Mouse (Mus musculus) MEL (cell line): ENCODE results near the gene Col4a3bp. TPM values are rescaled to one million over a fixed set of nuclear protein-coding genes. Genes with fewer than 3 reads are reported as not detected.

Source experiments
- DNase-seq: peaks from one replicate; pipeline ENCODE4 v3.0.0; 2011; ENCODE audit warnings: low read depth, low spot score
- H3K27ac ChIP-seq: 2 replicates; pipeline ENCODE4 v1.5.1; 2012; ENCODE audit warnings: low read depth, mild to moderate bottlenecking, control low read depth, low read length, moderate library complexity; ENCODE audit not compliant: control insufficient read depth
- H3K27me3 ChIP-seq, 2 experiments: fragments of 150-350 bp in 1 of 2; sonication (generic) in 1 of 2; 2 replicates each; pipeline ENCODE4 v1.6.1; 2012; ENCODE audit warnings: low read length in 2 of 2, mild to moderate bottlenecking in 2 of 2, improper control_type of control experiment in 1 of 2, moderate library complexity in 1 of 2; ENCODE audit not compliant: insufficient read depth in 2 of 2, control insufficient read depth in 1 of 2
- H3K36me3 ChIP-seq, 2 experiments: 2 replicates each; pipeline ENCODE4 v1.6.1; 2012 to 2014; ENCODE audit warnings: low read length in 2 of 2, improper control_type of control experiment in 1 of 2, inconsistent platforms in 1 of 2, mild to moderate bottlenecking in 1 of 2; ENCODE audit not compliant: insufficient read depth in 2 of 2, control insufficient read depth in 1 of 2
- H3K4me1 ChIP-seq, 2 experiments: fragments of 150-350 bp in 1 of 2; sonication (generic) in 1 of 2; 2 replicates each; pipeline ENCODE4 v1.6.1; 2012; ENCODE audit warnings: low read length in 2 of 2, improper control_type of control experiment in 1 of 2, mild to moderate bottlenecking in 1 of 2; ENCODE audit not compliant: insufficient read depth in 2 of 2, control insufficient read depth in 1 of 2
- H3K4me3 ChIP-seq, 2 experiments: fragments of 150-350 bp in 1 of 2; sonication (generic) in 1 of 2; 2 replicates each; pipeline ENCODE4 v1.5.1; 2012; ENCODE audit warnings: low read depth in 2 of 2, low read length in 2 of 2, mild to moderate bottlenecking in 2 of 2, moderate library complexity in 2 of 2, control low read depth in 1 of 2, improper control_type of control experiment in 1 of 2; ENCODE audit not compliant: control insufficient read depth in 1 of 2, insufficient read depth in 1 of 2
- H3K79me2 ChIP-seq: 2 replicates; pipeline ENCODE4 v1.6.1; 2012; ENCODE audit warnings: mild to moderate bottlenecking, low read length, moderate library complexity; ENCODE audit not compliant: control insufficient read depth, poor library complexity, insufficient read depth
- H3K9ac ChIP-seq: 2 replicates; pipeline ENCODE4 v1.6.1; 2012; ENCODE audit warnings: low read depth, mild to moderate bottlenecking, control low read depth, low read length, moderate library complexity; ENCODE audit not compliant: control insufficient read depth, poor library complexity, severe bottlenecking
- H3K9me3 ChIP-seq: fragments of 150-350 bp; sonication (generic); replicated peaks from 2 replicates; pipeline ENCODE4 v1.6.1; 2012; ENCODE audit warnings: mild to moderate bottlenecking, low read length, improper control_type of control experiment, moderate library complexity; ENCODE audit not compliant: insufficient read depth
- ELF1 ChIP-seq: IDR thresholded peaks from 2 replicates; pipeline ENCODE4 v1.6.1; 2014; ENCODE audit warnings: low read depth, mild to moderate bottlenecking, inconsistent platforms, low read length, improper control_type of control experiment, moderate library complexity
- EP300 ChIP-seq, 2 experiments: IDR thresholded peaks; 2 replicates each; pipeline ENCODE4 v1.6.1; 2011; ENCODE audit warnings: improper control_type of control experiment in 2 of 2, low read length in 2 of 2, low read depth in 1 of 2, mild to moderate bottlenecking in 1 of 2
- ETS1 ChIP-seq: IDR thresholded peaks from 2 replicates; pipeline ENCODE4 v1.6.1; 2012; ENCODE audit warnings: low read depth, mild to moderate bottlenecking, inconsistent platforms, low read length, improper control_type of control experiment, moderate library complexity
- JUND ChIP-seq: IDR thresholded peaks from 2 replicates; pipeline ENCODE4 v1.6.1; 2011; ENCODE audit warnings: low read depth, mild to moderate bottlenecking, improper control_type of control experiment, low read length
- KAT2A ChIP-seq: conservative IDR thresholded peaks from 2 replicates; pipeline ENCODE4 v1.6.1; 2012; ENCODE audit warnings: low read depth, low read length, improper control_type of control experiment, inconsistent platforms
- MAFK ChIP-seq: IDR thresholded peaks from 2 replicates; pipeline ENCODE4 v1.6.1; 2011; ENCODE audit warnings: low read depth, mild to moderate bottlenecking, low read length, improper control_type of control experiment, borderline replicate concordance
- MAX ChIP-seq: IDR thresholded peaks from 2 replicates; pipeline ENCODE4 v1.6.1; 2011; ENCODE audit warnings: low read length, improper control_type of control experiment
- MYC ChIP-seq: IDR thresholded peaks from 2 replicates; pipeline ENCODE4 v1.6.1; 2011; ENCODE audit warnings: low read depth, mild to moderate bottlenecking, low read length, improper control_type of control experiment, moderate library complexity
- NELFE ChIP-seq: IDR thresholded peaks from 2 replicates; pipeline ENCODE4 v1.6.1; 2011; ENCODE audit warnings: low read depth, low read length, improper control_type of control experiment
- NRF1 ChIP-seq: IDR thresholded peaks from 2 replicates; pipeline ENCODE4 v1.6.1; 2014; ENCODE audit warnings: low read depth, mild to moderate bottlenecking, inconsistent platforms, low read length, improper control_type of control experiment, moderate library complexity; ENCODE audit not compliant: poor library complexity, insufficient read depth, severe bottlenecking
- POLR2AphosphoS2 ChIP-seq: IDR thresholded peaks from 2 replicates; pipeline ENCODE4 v1.6.1; 2011; ENCODE audit warnings: low read length, improper control_type of control experiment
- RAD21 ChIP-seq: IDR thresholded peaks from 2 replicates; pipeline ENCODE4 v1.6.1; 2011; ENCODE audit warnings: mild to moderate bottlenecking, low read depth, low read length, improper control_type of control experiment
- RCOR1 ChIP-seq: IDR thresholded peaks from 2 replicates; pipeline ENCODE4 v1.6.1; 2012; ENCODE audit warnings: low read depth, mild to moderate bottlenecking, inconsistent platforms, low read length, improper control_type of control experiment
- SIN3A ChIP-seq: IDR thresholded peaks from 2 replicates; pipeline ENCODE4 v1.6.1; 2012; ENCODE audit warnings: low read length, improper control_type of control experiment, inconsistent platforms
- TAL1 ChIP-seq: IDR thresholded peaks from 2 replicates; pipeline ENCODE4 v1.6.1; 2012; ENCODE audit warnings: mild to moderate bottlenecking, inconsistent platforms, low read length, moderate library complexity, mixed read lengths
- TBP ChIP-seq: IDR thresholded peaks from 2 replicates; pipeline ENCODE4 v1.8.0; 2011; ENCODE audit warnings: low read depth, low read length, improper control_type of control experiment
- TCF12 ChIP-seq: IDR thresholded peaks from 2 replicates; pipeline ENCODE4 v1.6.1; 2014; ENCODE audit warnings: low read depth, mild to moderate bottlenecking, inconsistent platforms, low read length, improper control_type of control experiment, moderate library complexity
- UBTF ChIP-seq: IDR thresholded peaks from 2 replicates; pipeline ENCODE4 v1.6.1; 2012; ENCODE audit warnings: low read depth, mild to moderate bottlenecking, inconsistent platforms, low read length, improper control_type of control experiment, moderate library complexity, borderline replicate concordance; ENCODE audit not compliant: insufficient read depth
- polyA plus RNA-seq, 2 experiments: library from polyadenylated mRNA; stranded (reverse) in 1 of 2; unstranded in 1 of 2; fragments of >175 nt in 1 of 2; fragments of >200 nt in 1 of 2; gene quantifications; 2 replicates each; pipeline versions ENCODE4 v1.2.1 to v1.2.4; 2012; ENCODE audit warnings: low replicate concordance in 2 of 2, low read depth in 1 of 2; ENCODE audit not compliant: insufficient read length in 2 of 2, insufficient read depth in 1 of 2, missing spikeins in 1 of 2
- total RNA-seq: library from RNA; depleted of rRNA; stranded (reverse); fragments of 300-350 nt; gene quantifications from 2 replicates; pipeline ENCODE4 v1.2.3, GENCODE M21; 2012

Gene Col4a3bp
- total and polyA plus RNA-seq, 3 experiments = 8.9 to 12.1 TPM; not detected in 1

DNA sequence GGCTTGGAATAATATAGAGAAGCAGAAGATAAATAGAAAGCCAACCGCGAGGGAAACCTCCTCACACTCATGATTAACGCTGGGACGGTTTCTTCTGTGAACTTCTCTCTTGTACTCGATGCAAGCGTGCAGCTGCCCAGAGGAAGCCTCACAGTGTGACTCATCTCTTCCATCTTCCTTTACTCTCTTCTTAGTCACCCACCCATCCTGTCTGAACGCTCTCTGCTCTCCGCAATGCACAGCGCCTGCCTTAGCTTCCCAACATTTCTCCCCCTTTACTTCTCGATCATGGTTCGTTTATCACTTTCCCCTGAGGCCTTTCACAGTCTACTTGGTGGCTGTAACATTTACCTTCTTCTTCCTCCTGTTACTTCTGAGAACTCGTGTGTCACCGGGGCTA is 31.8 kb upstream of the Col4a3bp start (continued):
- no peak for TF ChIP-seq ELF1
- TF ChIP-seq, all 39 proteins: peak for 8

DNA sequence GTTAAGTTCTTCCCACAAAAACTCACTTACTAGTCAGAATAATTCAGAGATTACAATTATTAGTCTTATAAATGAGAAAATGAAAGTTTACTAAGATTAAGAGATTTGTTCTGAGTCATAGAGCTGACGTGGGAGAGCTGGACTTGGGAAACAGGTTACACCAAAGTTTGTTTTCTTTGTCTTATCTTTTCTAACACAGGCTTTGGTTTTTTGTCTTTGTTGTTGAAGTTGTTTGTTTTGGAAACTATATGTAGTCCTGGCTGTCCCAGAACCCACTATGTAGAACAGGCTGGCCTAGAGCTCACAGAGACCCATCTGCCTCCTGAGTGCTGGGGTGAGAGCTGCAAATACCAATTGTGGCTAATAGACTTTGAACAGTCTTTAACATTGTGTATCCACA is 31.2 kb upstream of the Col4a3bp start:
- peak; percentile 51 for DNase-seq
- Histone ChIP-seq H3K4me3 (peak overlapping the region; percentile 56 to 65; a peak in 3 of 4 replicates), H3K9me3 (no peaks in the 10 kb centered on the region), H3K79me2 (no peaks in the 10 kb centered on the region), H3K27me3 (no peaks in the 10 kb centered on the region), H3K36me3 (peaks cover 0 to 16% of the 10 kb centered on the region in 2 experiments; a peak in 3 of 4 replicates), H3K9ac (peak overlapping the region; percentile 74), H3K4me1 (peaks cover 0 to 19% of the 10 kb centered on the region in 2 experiments), H3K27ac (peak overlapping the region; percentile 98)
- TF ChIP-seq NELFE (no peak), NRF1 (no peak), SIN3A (no peak), RAD21 (no peak), MYC (0 out of 2 replicates have a peak, but pooled peaks have one; percentile 0), MAFK (no peak), ETS1 (no peak), TAL1 (peak; percentile 64)
- TF ChIP-seq, all 39 proteins: peak for 2

DNA sequence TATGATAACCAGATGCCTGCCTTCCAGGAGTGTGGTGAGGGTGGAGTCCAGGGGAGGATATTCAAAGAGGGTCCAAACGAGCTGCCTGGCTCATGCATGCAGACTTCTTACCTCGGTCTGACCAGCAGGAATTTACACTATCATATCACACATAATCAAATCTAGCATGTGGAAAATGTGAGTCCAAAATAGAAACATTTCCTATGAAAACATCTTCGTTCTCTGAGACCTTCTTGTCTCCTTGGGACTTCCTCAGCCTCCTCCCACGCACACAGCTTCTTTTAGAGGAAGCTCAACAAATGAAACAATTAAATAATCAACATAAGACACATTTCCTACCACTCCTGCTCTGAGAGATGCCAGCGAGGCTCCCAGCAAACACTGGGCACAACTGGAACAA is 30.5 kb upstream of the Col4a3bp start:
- Histone ChIP-seq H3K27ac (peak overlapping the region; percentile 42), H3K4me1 (peaks cover 0 to 19% of the 10 kb centered on the region in 2 experiments), H3K4me3 (peak overlapping the region; percentile 9 to 15; a peak in 3 of 4 replicates), H3K36me3 (peaks cover 0 to 16% of the 10 kb centered on the region in 2 experiments; a peak in 3 of 4 replicates), H3K9ac (peak overlapping the region; percentile 32), H3K27me3 (no peaks in the 10 kb centered on the region), H3K9me3 (no peaks in the 10 kb centered on the region), H3K79me2 (no peaks in the 10 kb centered on the region)
- 0 out of 2 replicates have a peak, but pooled peaks have one; percentile 16 for TF ChIP-seq ETS1
- 0 out of 2 replicates have a peak, but pooled peaks have one; percentile 30 for TF ChIP-seq TBP
- TF ChIP-seq UBTF = no peak
- no peak for TF ChIP-seq NRF1
- TF ChIP-seq TAL1 = peak; percentile 54
- no peak for TF ChIP-seq RCOR1
- no peak for TF ChIP-seq MAX
- TF ChIP-seq POLR2AphosphoS2 = no peak
- TF ChIP-seq JUND = no peak
- TF ChIP-seq KAT2A = no peak
- TF ChIP-seq EP300 (IDR thresholded peaks at IDR 0.05; ENCODE audit: low read depth in 1 of 2, low read length in 2 of 2) = peak; percentile 37 to 58; a peak in 3 of 4 replicates
- TF ChIP-seq TCF12 = peak; percentile 38; the same call in 1 of the 2 replicates
- DNase-seq = peak; percentile 73
